In the genomic region with DNA sequence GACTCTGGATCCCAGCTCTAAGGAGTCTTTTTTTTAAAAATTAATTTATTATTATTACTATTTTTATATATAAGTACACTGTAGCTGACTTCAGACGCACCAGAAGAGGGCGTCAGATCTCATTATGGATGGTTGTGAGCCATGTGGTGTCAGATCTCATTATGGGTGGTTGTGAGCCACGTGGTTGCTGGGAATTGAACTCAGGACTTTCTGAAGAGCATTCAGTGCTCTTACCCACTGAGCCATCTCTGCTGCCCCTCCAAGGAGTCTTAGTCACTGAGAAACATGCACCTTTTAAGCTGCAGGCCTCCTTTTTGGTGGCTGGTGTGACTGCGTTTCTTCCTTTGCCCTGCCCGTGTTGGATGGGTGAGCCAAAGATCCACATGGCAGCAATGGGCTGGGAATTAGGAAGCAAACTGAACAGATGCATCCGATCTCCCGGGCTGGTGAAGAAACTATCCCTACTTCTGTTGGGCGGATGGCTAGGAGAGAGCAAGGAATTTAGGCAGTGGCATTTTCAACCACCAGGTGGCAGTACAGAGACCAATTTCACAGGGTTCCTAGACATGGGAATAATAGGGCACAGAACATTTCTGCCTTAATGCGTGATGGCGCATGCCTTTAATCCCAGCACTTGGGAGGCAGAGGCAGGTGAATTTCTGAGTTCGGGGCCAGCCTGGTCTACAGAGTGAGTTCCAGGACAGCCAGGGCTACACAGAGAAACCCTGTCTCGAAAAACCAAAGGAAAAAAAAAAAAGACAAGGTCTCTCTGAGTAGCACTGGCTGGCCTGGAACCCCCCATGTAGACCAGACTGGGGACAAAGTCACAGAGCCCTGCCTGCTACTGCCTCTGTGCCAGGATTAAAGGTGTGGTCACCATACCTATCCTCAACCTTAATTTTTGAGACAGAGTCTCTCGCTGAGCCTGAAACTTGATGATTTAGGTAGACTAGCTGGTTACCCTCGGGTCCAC, we compare ENCODE assay signal across 1 mouse cellular context.
TF ChIP-seq lines count a peak whose summit lies in the region.

No protein-coding gene starts in this region.

TF ChIP-seq in MEL, 35 proteins besides CTCF, POLR2A, EP300 and RAD21 (continued from another document):
- peak; percentile 99 for TF ChIP-seq MYC (IDR thresholded peaks at IDR 0.05; ENCODE audit: low read depth, low read length)
- TF ChIP-seq MAX (IDR thresholded peaks at IDR 0.05; ENCODE audit: low read length): peak; percentile 93
- TF ChIP-seq ZC3H11A (IDR thresholded peaks at IDR 0.05; ENCODE audit: low read depth, low read length): peak; percentile 66; the same call in 1 of the 2 replicates
